Mouse (Mus musculus) cerebellum, adult 2 months (tissue): ENCODE measurements around the gene Ppp2r2d.

Experiments
- CTCF ChIP-seq: fragments of 200-500 bp; IDR thresholded peaks from 2 replicates; pipeline ENCODE4 v1.5.1; 2011; ENCODE audit warnings: low read depth, mild to moderate bottlenecking, control low read depth, low read length, moderate library complexity, borderline replicate concordance; ENCODE audit not compliant: insufficient read depth
- POLR2A ChIP-seq: fragments of 200-500 bp; IDR thresholded peaks from 2 replicates; pipeline ENCODE4 v1.6.1; 2011; ENCODE audit warnings: low read length, control low read depth, borderline replicate concordance; ENCODE audit not compliant: insufficient read depth

- TF ChIP-seq POLR2A = no peak
- TF ChIP-seq CTCF = no peak
Observed at GRCm38 (mm10) chr7:138883724-138884123, 37.8 kb downstream of the Ppp2r2d start.
